Mouse (Mus musculus): Measurements from ENCODE around the gene Crygs. TPM values are rescaled to one million over a fixed set of nuclear protein-coding genes. Genes with fewer than 3 reads are reported as not detected.

The Crygs gene
- 0.12 TPM in 1 of 2 replicates, not detected in the other for polyA plus RNA-seq (2012; rRNA removed)

DNA sequence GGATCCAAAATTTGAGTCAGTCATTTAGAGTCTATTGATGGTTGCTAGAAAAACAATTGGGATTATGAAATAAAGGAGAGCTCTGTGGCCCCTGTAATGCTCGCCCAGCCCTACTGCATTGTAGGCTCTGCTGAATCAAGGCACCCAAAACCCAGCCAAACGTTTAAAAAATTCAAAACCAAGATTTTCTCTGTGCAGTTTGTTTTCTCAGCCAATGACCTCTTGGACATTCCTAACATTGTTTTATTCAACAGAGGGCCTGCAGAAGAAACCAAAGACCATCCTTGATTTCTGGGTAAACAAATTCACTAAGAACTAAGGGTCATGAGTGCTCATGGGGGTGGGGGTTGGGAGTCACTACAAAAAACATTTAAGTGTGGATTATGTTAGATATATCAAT, at the start of gene Crygs:
Crygs (minus strand) TSS at position 101 of the 400 bp plus-strand sequence.
- no peaks in the 10 kb centered on the region for H3K36me3 ChIP-seq (ENCODE audit: control insufficient read depth, insufficient read depth, low read length)
- no peak within 1 kb of the TSS for H3K27ac ChIP-seq (ENCODE audit: control insufficient read depth, insufficient read depth, low read depth, low read length)
- peaks cover 4% of the 10 kb centered on the region for H3K4me1 ChIP-seq (ENCODE audit: control insufficient read depth, insufficient read depth, low read length)
- TF ChIP-seq CTCF (IDR thresholded peaks at IDR 0.05; ENCODE audit: control insufficient read depth, insufficient read depth, insufficient replicate concordance, low read depth, low read length) (no peak), POLR2A (IDR thresholded peaks at IDR 0.05; ENCODE audit: control insufficient read depth, low read depth, low read length) (no peak)
- no peak within 1 kb of the TSS for H3K4me3 ChIP-seq (ENCODE audit: control insufficient read depth, low read depth, low read length)
- H3K27me3 ChIP-seq (ENCODE audit: control insufficient read depth, insufficient read depth, low read length), result no peaks in the 10 kb centered on the region

DNA sequence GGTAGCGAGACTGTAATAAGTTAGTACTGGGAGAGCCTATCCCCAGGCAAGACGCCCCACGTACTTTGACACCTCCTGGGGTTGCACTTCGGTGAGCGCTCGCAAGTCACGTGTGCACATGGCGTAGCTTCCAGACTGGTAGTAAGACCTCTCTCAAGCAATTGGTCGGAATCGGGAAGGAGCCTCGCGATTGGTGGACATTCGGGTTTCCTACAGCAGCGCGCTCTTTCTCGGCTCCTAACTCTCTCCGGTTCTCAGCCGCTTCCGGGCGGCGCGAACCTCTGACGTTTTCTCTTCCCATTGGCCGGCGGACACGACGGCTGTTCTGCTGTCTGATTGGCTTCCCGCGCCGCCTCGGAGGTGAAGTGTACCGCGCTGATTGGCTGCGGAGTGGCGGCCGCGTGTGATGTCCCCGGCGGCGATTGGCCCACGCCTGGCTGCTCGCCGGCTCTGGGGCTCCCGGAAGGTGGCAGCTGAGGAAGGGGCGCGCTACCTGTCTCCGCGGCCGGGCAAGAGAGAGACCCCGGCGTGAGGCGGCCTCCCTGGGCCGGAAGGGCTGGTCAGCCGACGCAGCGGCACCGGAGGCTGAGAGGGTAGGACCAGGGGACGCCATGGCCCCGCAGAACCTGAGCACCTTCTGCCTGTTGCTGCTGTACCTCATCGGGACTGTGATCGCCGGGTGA, 46.2 kb upstream of the Crygs start, which contains the start of the genes Tbccd1 and Dnajb11:
Tbccd1 (minus strand) TSS at position 239 of the 683 bp plus-strand sequence.
Dnajb11 (plus strand) TSS at position 415 of the 683 bp plus-strand sequence.
- Histone ChIP-seq H3K4me3 (ENCODE audit: control insufficient read depth, low read depth, low read length) (peak within 1 kb of the TSS; percentile 97), H3K27ac (ENCODE audit: control insufficient read depth, insufficient read depth, low read depth, low read length) (peak within 1 kb of the TSS; percentile 84)
- no peak for TF ChIP-seq CTCF (IDR thresholded peaks at IDR 0.05; ENCODE audit: control insufficient read depth, insufficient read depth, insufficient replicate concordance, low read depth, low read length)
- peak; percentile 38 for TF ChIP-seq POLR2A (IDR thresholded peaks at IDR 0.05; ENCODE audit: control insufficient read depth, low read depth, low read length)

DNA sequence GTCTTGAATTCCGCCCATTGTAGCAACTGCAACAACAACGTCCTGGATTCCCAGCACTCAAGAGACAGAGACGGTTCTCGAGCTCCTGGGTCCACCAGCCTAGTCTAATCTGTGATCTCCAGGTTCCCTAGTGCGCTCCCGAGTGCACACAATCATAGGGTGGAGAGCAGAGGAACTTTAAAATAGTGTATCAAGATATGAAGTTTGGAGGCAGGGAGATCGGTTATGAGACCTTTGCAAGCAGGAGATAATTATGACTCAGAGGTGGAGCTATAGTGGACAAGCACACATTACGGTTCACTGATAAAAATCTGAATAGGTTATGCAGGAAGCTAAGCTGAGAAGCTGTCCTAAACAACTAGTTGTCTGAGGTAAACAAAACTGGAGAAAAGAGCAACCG, 45.4 kb upstream of the Crygs start:
- peak overlapping the region; percentile 97; the same call in 1 of the 2 replicates for H3K4me3 ChIP-seq (ENCODE audit: control insufficient read depth, low read depth, low read length)
- TF ChIP-seq CTCF (IDR thresholded peaks at IDR 0.05; ENCODE audit: control insufficient read depth, insufficient read depth, insufficient replicate concordance, low read depth, low read length) (no peak), POLR2A (IDR thresholded peaks at IDR 0.05; ENCODE audit: control insufficient read depth, low read depth, low read length) (no peak)
- no peak overlapping the region; the same call in 1 of the 2 replicates for H3K27ac ChIP-seq (ENCODE audit: control insufficient read depth, insufficient read depth, low read depth, low read length)
- H3K36me3 ChIP-seq (ENCODE audit: control insufficient read depth, insufficient read depth, low read length), result no peaks in the 10 kb centered on the region
- peaks cover 6% of the 10 kb centered on the region for H3K4me1 ChIP-seq (ENCODE audit: control insufficient read depth, insufficient read depth, low read length)
- no peaks in the 10 kb centered on the region for H3K27me3 ChIP-seq (ENCODE audit: control insufficient read depth, insufficient read depth, low read length)

More for the DNA sequence above, 46.2 kb upstream of the Crygs start, which contains the start of the genes Tbccd1 and Dnajb11:
- Histone ChIP-seq H3K4me1 (ENCODE audit: control insufficient read depth, insufficient read depth, low read length) (peaks cover 6% of the 10 kb centered on the region), H3K36me3 (ENCODE audit: control insufficient read depth, insufficient read depth, low read length) (no peaks in the 10 kb centered on the region), H3K27me3 (ENCODE audit: control insufficient read depth, insufficient read depth, low read length) (no peaks in the 10 kb centered on the region)

DNA sequence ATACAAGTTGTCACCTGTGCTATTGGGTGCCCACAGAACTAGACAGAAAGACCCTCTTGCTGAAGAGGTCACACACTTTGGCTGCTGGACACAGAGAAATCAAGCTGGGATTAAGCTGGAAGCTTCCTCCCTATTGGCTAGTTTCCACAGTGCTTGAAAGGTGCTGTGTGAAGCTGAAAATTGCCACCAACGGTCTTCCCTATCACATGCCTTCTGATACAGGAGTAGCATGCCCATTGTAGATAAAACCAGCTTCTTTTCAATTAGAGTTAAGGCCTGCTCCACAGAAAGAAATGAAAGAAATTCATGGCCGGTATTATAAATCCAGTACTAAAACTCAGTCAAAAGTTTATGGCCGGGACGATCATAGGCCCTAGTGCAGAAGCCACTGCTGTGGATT, 41.3 kb upstream of the Crygs start:
- no peak for TF ChIP-seq CTCF (IDR thresholded peaks at IDR 0.05; ENCODE audit: control insufficient read depth, insufficient read depth, insufficient replicate concordance, low read depth, low read length)
- TF ChIP-seq POLR2A (IDR thresholded peaks at IDR 0.05; ENCODE audit: control insufficient read depth, low read depth, low read length), result no peak
- Histone ChIP-seq H3K4me1 (ENCODE audit: control insufficient read depth, insufficient read depth, low read length) (peaks cover 3% of the 10 kb centered on the region), H3K27ac (ENCODE audit: control insufficient read depth, insufficient read depth, low read depth, low read length) (no peak overlapping the region), H3K27me3 (ENCODE audit: control insufficient read depth, insufficient read depth, low read length) (no peaks in the 10 kb centered on the region), H3K4me3 (ENCODE audit: control insufficient read depth, low read depth, low read length) (no peak overlapping the region), H3K36me3 (ENCODE audit: control insufficient read depth, insufficient read depth, low read length) (no peaks in the 10 kb centered on the region)

DNA sequence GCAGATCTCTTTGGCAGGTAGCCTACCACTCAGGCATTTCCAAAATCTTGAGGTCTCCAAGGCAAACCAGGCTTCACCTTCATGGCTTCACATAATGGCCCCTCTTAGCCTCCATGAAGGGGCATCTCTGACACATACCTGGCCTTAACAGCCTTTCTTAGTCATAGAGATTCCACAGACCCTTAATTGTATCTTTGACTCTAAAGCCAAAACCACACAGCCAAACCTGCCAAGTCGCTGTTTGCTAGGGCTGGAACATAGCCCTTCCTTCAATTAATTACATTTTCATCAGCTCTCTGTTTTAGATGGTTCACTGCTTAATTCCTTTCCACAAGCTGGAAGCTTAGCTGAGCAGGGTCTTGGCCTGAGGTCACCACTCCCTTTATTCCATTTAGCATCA, 37.0 kb upstream of the Crygs start:
- Histone ChIP-seq H3K4me1 (ENCODE audit: control insufficient read depth, insufficient read depth, low read length) (peaks cover 3% of the 10 kb centered on the region; the same call in 1 of the 2 replicates), H3K36me3 (ENCODE audit: control insufficient read depth, insufficient read depth, low read length) (no peaks in the 10 kb centered on the region), H3K27ac (ENCODE audit: control insufficient read depth, insufficient read depth, low read depth, low read length) (no peak overlapping the region), H3K27me3 (ENCODE audit: control insufficient read depth, insufficient read depth, low read length) (no peaks in the 10 kb centered on the region), H3K4me3 (ENCODE audit: control insufficient read depth, low read depth, low read length) (no peak overlapping the region)
- TF ChIP-seq CTCF (IDR thresholded peaks at IDR 0.05; ENCODE audit: control insufficient read depth, insufficient read depth, insufficient replicate concordance, low read depth, low read length) (no peak), POLR2A (IDR thresholded peaks at IDR 0.05; ENCODE audit: control insufficient read depth, low read depth, low read length) (no peak)

DNA sequence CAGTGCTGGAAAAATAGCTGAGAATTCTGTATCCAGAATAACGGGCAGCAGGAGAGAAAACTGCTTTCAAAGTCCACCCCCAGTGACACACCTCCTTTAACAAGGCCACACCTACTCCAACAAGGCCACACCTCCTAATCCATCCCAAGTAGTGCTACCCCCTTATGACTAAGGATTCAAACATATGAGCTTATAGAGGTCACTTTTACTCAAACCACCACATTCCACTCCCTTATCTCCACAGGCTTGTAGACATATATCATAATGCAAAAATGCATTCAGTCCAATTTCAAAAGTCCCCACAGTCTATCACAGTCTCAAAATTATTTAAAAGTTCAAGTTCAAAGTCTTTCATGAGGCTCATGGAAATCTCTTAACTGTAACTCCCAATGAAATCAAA, 36.3 kb upstream of the Crygs start:
- no peak overlapping the region for H3K4me3 ChIP-seq (ENCODE audit: control insufficient read depth, low read depth, low read length)
- TF ChIP-seq CTCF (IDR thresholded peaks at IDR 0.05; ENCODE audit: control insufficient read depth, insufficient read depth, insufficient replicate concordance, low read depth, low read length) (no peak), POLR2A (IDR thresholded peaks at IDR 0.05; ENCODE audit: control insufficient read depth, low read depth, low read length) (no peak)
- H3K27me3 ChIP-seq (ENCODE audit: control insufficient read depth, insufficient read depth, low read length), result no peaks in the 10 kb centered on the region
- no peak overlapping the region for H3K27ac ChIP-seq (ENCODE audit: control insufficient read depth, insufficient read depth, low read depth, low read length)
- H3K4me1 ChIP-seq (ENCODE audit: control insufficient read depth, insufficient read depth, low read length), result peaks cover 3% of the 10 kb centered on the region; the same call in 1 of the 2 replicates
- no peaks in the 10 kb centered on the region for H3K36me3 ChIP-seq (ENCODE audit: control insufficient read depth, insufficient read depth, low read length)

DNA sequence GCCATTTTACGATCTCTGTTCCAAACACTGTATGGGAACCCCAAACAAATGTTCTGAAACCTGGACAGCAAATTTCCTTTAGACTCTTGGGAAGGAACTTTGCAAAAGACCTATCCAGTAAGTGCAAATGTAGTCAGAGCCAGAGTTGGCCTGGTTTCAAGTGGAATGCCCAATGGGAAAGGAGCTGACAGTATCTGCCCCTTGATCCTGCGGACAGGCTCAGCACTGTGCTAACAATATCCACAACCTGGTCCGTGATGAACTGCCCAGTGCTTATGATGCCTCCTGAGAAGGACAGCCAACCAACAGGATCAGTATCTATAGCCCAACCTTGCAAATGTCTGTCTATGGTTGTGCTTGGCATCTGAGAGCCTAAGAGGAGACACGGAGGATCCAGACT, 34.1 kb upstream of the Crygs start:
- peaks cover 3% of the 10 kb centered on the region; the same call in 1 of the 2 replicates for H3K4me1 ChIP-seq (ENCODE audit: control insufficient read depth, insufficient read depth, low read length)
- H3K36me3 ChIP-seq (ENCODE audit: control insufficient read depth, insufficient read depth, low read length), result no peaks in the 10 kb centered on the region
- no peaks in the 10 kb centered on the region for H3K27me3 ChIP-seq (ENCODE audit: control insufficient read depth, insufficient read depth, low read length)
- H3K4me3 ChIP-seq (ENCODE audit: control insufficient read depth, low read depth, low read length), result peak overlapping the region; percentile 44
- peak overlapping the region; percentile 83; the same call in 1 of the 2 replicates for H3K27ac ChIP-seq (ENCODE audit: control insufficient read depth, insufficient read depth, low read depth, low read length)
- no peak for TF ChIP-seq POLR2A (IDR thresholded peaks at IDR 0.05; ENCODE audit: control insufficient read depth, low read depth, low read length)
- TF ChIP-seq CTCF (IDR thresholded peaks at IDR 0.05; ENCODE audit: control insufficient read depth, insufficient read depth, insufficient replicate concordance, low read depth, low read length), result no peak

Data from testis, adult 2 months (tissue).